Mouse (Mus musculus) urinary bladder, adult 18-20 months (tissue): ENCODE data around the gene Trpc3.
A peak's percentile ranks its signal among the peaks of the same experiment; 100 is the strongest.
"Not testable (repeated sequence)": the region's sequence is repeated elsewhere in the genome, so short reads cannot be mapped to it uniquely, and the experiment has no call there.

Experiments
- DNase-seq, 2 experiments: peaks; one replicate each; pipeline ENCODE4 v3.0.0; 2022; ENCODE audit warnings: low spot score in 2 of 2, mixed read lengths in 2 of 2

Gene Trpc3

GRCm38 (mm10) chr3:36689392-36690291, at the start of gene Trpc3:
Gene Trpc3 (minus strand): TSS chr3:36690167.
- peak in 1 of 2 experiments; percentile 15 for DNase-seq

- DNase-seq: no peak
Observed at GRCm38 (mm10) chr3:36738071-36738470, 48.1 kb upstream of the Trpc3 start.

DNA sequence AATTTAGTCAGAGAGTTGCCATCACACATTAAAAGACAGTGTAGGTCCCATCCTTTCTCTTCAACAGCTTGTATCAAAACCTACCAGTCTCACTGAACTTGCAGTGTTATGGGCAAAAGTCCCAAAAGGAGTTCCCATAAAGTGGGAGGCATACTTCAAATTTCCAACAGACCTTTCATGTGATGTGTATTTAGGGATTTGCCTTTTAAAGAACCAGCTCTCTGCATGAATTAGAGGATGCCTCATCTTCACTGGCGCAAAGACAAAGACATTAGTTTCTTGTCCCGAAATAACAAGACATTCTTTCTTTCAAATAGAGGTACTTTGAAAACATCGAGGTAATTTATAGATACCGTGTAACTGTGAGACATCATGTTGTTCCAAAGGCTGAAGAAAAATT, 43.1 kb upstream of the Trpc3 start:
- DNase-seq: no peak

DNA sequence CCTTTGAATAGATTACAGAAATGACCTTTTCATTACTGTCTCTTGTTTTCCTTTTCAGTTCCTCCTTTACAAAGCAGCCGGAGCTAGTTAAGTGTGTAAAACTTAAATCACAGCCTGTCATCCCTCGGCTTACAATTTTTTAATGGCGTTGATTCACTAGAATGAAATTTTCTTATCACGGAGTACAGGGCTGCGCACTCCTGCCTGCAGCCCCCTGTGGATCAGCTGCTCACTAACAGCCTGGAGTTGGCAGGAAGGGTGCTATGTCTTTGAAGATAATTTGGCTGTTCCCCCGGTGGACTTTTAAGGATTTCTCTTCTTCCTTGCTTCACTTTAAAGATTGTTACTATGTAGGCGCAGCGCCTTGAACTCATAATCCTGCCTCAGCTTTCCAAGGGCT, 36.6 kb upstream of the Trpc3 start:
- no peak for DNase-seq

DNA sequence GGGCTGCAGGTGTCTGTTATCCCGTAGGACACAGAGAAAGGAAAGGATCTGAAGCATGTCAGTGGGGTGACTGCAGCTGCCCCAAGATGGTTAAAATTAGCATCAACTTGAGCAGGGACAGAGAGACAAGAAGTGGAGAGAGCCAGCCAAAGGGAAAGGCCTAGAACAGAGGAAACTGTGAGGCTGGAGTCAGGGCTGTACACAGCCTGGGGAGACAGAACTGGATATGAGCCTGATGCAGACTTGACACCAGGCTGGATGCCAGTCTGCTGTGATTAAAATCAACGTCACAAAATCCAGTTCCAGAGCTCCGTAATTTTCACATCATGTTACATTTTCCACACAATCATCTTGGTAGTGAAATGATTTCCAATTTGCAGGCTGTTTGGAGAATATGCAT, 31.9 kb upstream of the Trpc3 start:
- DNase-seq: no peak

DNA sequence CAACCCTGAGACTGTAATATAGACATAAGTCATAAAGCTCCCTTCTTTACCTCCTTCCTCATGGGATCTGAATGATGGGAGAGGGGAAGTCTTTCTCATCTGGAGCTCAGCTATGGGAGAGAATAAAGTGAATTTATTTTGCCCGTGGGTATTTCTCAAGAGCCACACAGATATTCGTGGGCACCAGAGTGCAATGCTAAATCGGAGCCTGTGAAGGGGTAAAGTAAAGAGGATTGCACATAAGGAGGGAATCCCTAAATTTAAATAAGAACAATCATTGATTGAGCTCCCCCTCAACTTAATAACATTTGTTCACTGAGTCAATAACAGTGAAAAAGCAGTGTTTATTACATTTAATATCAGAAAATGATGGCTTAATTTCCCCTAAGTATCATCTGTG, 19.6 kb upstream of the Trpc3 start:
- no peak for DNase-seq

DNA sequence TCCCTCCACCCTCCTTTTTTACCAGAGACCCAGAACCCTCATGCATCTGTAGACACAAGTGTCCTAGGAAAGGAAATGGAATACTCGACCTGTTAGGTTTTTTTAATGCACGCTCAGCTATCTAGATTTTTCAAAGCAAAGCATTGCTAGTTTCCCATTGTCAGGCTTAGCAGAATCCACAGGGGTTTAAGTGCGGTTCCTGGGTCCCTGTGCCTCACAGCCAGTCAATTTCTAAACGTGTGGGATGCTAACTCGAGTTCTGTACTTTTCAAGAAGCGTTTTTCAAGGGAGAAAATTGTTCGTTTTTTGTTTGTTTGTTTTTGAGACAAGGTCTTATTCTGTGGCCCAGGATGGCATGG, 304 bp upstream of the Trpc3 start:
- DNase-seq: no peak

GRCm38 (mm10) chr3:36688874-36689273, 1.1 kb downstream of the Trpc3 start:
- DNase-seq: peak in 1 of 2 experiments; percentile 40

DNA sequence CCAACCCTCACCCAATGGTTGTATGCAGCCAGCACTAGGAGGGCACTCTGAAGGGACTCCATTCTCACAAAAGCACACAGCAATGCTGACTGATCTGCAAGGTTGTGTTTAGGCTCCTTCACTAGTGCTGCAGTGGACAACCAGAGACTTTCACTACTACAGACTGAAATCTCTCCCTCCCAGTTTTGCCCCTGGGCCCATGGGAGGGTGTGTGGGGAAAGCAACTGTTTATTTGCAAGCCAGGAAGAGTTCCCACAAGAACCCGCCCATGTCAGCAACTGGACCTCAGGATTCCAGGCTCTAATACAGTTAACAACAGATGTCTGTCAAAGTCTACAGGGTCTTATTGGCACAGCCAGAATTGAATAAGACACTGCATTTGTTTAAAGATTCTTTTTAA, 14.1 kb downstream of the Trpc3 start:
- DNase-seq: no peak

DNA sequence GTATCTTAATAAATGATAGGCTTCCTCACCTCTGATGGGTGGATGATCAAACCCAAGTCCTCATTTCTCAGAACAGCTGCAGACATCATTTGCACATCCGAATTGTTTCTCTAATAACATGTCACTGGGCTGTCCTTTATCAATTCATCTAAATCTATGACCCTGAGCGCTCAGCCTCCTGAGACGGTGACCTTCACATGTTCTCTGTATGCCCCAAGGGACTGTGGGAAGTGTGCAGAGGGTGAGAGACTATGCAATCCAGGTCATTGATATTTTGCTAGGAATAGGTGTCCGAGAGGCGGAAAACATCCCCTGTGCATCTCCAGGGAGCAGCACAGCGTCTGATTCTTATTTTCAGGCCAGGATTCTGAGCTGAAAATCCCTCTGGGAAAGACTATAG, 22.2 kb downstream of the Trpc3 start:
- no peak for DNase-seq

GRCm38 (mm10) chr3:36645245-36645559, 44.8 kb downstream of the Trpc3 start:
- DNase-seq: not testable (repeated sequence)

GRCm38 (mm10) chr3:36644554-36645244, 45.3 kb downstream of the Trpc3 start:
- DNase-seq: no peak

- no peak for DNase-seq
Observed at GRCm38 (mm10) chr3:36643354-36643753, 46.6 kb downstream of the Trpc3 start.

DNA sequence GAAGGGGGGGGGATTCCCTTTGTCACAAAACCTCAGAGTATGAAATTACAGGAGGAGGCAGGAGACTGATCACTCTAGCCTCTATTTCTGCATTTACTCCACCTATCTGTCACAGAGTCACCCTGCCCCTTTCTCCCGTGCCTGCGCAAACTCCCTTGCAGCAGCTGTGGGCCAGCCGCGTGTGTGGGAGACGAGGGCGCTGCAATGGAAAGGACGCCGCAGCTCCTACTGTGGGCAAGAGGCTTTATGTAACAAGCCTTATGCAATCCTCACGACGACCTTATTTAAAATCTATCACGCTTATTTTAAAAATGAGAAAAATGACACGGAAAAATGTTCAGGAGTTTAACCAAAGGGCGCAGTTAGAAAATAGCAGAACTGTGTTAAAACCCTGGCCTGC, 47.2 kb downstream of the Trpc3 start:
- no peak for DNase-seq

- DNase-seq: no peak
Observed at GRCm38 (mm10) chr3:36640787-36641186, 49.2 kb downstream of the Trpc3 start.

DNA sequence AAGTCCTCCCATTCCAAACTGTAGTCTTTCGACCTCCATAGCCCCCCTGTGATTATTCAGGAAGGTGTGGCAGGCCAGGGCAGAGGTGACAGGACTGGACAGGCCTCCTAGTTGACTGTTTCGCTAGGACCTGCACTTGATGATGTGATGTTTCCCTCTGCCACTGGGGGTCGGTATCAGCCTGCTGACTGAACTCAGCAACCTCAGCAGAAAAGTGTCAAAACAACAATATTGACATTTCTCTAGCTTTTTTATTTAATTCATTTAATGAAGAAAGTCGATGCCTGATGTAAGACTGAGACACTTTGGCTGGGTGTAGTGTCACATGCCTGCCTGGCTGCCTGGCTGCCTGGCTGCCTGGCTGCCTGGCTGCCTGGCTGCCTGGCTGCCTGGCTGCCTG, 54.5 kb downstream of the Trpc3 start:
- DNase-seq: no peak

DNA sequence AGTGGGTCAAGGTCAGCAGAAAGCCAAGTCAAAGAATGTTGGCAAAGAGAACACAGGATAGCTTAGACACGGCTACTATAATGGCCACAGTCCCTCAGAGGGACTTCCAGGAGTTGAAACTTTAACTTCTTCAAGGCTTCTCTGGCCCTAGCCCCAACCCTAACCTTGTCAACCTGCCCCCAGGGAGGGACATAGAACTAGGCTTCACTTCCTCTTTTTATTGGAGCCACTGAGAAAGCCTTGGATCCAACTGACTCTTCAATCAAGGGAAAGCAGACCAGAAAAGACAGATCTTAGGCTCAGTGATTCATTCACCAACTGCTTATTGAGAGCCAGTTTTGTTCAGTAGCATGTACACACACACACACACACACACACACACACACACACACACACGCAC, 63.2 kb downstream of the Trpc3 start:
- DNase-seq: no peak

DNA sequence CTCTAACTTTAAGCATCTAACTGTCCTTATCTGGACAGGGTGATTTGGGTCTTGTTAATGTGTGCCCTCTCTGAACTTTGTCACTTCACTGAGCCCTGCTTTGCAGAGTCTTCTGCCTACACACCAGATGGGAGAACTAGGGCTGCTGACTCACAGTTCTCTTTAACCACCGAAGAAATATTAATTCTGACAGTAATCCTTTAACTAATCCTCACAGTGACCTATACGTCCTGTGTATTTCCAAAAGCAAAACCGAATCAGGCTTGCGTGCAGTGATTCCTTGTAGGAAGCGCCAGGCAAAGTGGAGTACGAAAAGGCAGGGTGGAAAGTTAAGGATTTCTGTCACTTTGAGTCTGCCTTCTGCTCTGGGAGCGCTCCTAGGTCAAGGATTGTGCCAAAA, 71.8 kb downstream of the Trpc3 start:
- no peak for DNase-seq

- no peak for DNase-seq
Observed at GRCm38 (mm10) chr3:36613908-36614255, 76.1 kb downstream of the Trpc3 start.

DNA sequence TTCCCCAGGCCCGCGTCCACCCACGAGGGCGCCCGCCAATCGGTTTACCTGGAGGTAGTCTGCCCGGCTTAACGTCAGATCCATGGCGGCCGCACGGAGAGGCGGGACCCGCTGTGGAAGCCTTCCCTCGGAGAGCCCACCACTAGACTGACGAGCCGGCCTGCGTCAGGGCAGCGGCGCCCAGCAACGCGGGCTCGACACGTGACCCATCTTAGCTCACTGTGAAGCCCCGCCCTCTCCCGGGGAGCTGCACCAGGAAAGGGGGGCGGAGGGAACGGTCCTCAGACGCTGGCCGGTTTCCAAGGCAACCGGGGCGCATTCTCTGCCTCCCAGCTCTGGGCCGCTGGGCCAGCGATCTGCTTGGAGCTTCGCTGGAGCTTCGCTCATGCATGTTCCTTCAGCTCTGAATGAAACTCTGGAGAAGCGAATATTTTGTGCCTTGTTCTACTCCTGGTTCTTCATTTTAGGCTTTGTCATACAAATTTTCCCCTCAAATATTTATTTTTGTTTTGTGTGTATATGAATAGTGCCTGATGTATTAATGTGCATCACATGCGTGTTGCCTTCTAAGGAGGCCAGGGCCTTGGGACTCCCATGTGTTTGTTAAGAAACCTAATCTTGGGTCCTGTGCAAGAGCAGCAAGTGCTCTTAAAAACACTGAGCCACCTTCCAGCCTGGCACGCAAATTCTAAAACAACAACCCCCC, 76.6 kb downstream of the Trpc3 start, which contains the start of gene Bbs7:
Gene Bbs7 (minus strand): TSS at position 276 of the 706 bp plus-strand sequence.
- peak; percentile 74 to 79 for DNase-seq

DNA sequence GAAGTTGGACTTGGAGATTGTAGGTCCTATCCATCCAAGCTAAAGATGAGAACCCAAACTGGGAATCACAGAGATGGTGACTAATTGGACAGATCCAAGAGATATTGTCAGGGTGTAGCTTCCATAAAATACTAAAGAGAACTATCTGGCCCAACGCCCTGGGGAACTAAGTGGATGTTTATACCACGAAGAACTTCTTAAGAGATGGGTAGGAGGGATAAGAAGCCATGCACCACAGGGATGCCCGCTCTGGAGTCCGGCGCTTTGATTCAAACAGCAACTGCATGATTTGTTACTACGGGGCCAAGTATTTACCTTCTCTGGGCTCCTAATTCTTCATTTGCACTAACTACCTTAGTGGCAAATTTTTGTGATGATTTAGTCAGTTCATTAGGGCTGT, 77.3 kb downstream of the Trpc3 start:
- DNase-seq: no peak

- DNase-seq: no peak
Observed at GRCm38 (mm10) chr3:36605894-36606783, 83.8 kb downstream of the Trpc3 start.
